Mouse (Mus musculus) brown adipose tissue, adult 24 weeks (tissue): ENCODE results near the gene Gm49630. TPM values are rescaled to one million over a fixed set of nuclear protein-coding genes. Genes with fewer than 3 reads are reported as not detected.
"Not testable (repeated sequence)": the region's sequence is repeated elsewhere in the genome, so short reads cannot be mapped to it uniquely, and the experiment has no call there.

Experiments used
- H3K27ac ChIP-seq: fragments of 200-500 bp; replicated peaks from 2 replicates; pipeline ENCODE4 v1.5.1; 2012; ENCODE audit warnings: low read depth, mild to moderate bottlenecking, low read length
- H3K4me1 ChIP-seq: fragments of 200-500 bp; 2 replicates; pipeline ENCODE4 v1.6.1; 2012; ENCODE audit warnings: low read length, mixed read lengths; ENCODE audit not compliant: control insufficient read depth, insufficient read depth, insufficient read length
- H3K4me3 ChIP-seq: fragments of 200-500 bp; 2 replicates; pipeline ENCODE4 v1.5.1; 2012; ENCODE audit warnings: low read depth, mild to moderate bottlenecking, low read length, moderate library complexity; ENCODE audit not compliant: insufficient read depth
- polyA plus RNA-seq: library from polyadenylated mRNA; stranded (reverse); fragments of >200 nt; gene quantifications from 2 replicates; pipeline ENCODE4 v1.2.4, GENCODE M21; 2012; ENCODE audit not compliant: missing spikeins, insufficient read depth, insufficient read length

The Gm49630 gene
- polyA plus RNA-seq, 1 experiment, result not detected

DNA sequence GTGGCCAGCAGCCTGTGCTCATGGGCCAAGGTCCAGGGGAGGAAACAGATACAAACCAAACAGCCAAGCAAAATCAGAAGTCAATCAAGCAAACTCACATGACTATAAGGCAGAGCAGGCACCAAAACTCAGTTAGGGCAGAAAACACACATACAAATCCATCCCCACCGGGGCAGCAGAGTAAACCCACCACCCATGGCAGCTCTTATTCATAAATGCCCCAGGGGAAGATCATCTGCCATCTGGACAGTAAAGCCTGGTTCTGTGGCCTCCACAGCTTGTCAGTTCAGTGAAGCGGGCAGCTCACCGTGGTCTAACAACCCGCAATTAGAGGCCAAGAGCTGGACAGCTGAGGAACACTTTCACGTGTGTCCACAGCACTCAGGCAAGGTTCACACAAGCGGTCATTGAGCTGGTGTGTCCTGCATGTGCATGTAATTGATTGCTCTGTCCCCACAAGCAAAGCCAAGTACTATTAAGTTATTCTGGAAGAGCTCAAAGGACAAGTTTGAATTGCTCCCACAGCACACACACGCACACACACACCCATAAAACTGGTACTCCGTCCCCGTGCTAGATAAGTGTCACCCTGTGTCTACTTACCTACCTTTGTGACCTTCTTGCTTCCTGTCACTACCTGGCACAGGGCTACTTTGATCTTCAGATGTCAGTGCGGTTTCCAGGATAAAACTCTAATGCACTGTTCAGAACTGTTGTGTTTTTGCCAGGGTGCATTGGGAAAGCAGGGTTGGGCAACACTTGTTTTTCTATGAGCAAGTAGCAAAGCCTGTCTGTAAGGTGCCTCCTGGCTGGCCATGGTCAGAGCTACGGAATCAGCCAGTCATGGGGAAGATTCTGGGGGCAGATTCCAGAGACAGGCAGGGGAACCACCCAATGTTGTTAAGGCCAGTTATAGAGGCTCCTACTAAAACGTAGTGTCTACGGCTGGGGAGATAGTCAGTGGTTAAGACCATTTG is 11.7 kb upstream of the Gm49630 start:
- H3K27ac ChIP-seq, H3K4me1 ChIP-seq, H3K4me3 ChIP-seq: not testable (repeated sequence)

DNA sequence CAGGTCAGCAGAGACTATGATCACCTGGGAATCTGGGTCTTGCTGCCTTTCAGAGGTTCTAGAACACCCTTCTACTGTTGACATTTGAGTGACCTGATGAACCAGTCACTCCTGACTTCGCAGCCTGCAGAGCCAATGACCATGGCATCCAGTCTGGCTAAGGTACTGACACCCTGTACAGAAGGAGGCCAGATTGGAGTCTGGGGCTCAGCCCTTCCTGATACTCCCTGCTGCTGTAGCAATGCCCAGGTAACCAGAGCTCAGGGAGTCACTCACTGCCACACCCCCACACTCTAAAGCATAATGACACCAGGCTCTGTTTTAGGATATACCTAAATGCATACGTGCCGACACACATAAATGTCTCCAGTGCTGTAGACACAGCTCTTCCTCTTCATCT is 10.9 kb upstream of the Gm49630 start:
- H3K4me1 ChIP-seq, H3K27ac ChIP-seq, H3K4me3 ChIP-seq: not testable (repeated sequence)

DNA sequence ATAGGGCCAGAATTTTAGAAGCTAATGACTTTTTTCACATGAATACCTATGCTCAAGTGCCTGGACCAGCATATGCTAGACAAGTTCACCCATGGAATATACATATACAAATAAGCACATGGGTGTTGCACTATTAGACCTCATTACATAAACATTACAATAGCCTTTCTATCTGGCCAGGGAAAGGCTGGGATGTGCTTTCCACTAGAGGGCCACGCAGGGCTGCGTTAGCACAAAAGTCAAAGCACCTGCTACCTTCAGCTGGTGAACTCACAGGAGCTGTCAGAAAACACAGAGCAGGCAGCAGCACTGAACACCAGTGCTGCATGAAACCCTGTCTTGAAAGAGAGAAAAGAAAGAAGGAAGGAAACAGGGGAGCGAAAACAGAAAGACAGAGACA is 6.1 kb upstream of the Gm49630 start:
- H3K27ac ChIP-seq, H3K4me3 ChIP-seq, H3K4me1 ChIP-seq: not testable (repeated sequence)

DNA sequence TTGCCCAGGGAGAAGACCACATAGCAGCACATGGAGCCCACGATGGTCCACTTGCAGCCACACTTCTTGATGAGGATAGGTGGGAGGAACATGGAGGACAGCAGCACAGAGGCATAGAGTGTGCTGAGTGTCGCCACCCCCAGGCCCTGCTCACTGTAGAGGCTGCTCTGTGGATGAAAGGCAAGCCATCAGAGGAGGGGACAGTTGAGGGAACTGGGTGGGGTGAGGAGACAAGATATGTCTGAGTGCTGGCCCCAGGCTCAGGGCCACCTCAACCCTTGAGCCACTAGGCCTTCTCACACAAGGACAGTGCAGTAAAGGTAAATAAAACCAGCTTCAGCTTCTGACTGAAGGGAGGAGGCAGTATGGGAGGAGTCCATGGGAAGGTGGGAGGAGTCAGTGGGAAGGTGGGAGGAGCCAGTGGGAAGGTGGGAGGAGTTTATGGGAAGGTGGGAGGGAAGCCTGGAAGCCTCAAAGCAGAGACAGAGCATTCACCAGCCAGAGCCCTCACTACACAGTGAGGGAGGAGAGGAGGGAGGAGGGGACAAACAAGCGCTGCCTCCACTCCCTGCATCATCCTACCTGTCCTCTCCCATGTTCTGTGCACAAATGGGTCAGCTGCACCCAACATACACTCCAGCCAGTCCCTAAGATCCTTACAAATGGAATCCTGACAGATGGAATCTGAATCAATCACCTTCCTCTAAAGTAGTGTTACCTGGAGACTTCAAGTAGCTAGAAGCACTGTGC is 5.3 kb upstream of the Gm49630 start:
- not testable (repeated sequence) for H3K4me3 ChIP-seq, H3K27ac ChIP-seq, H3K4me1 ChIP-seq

DNA sequence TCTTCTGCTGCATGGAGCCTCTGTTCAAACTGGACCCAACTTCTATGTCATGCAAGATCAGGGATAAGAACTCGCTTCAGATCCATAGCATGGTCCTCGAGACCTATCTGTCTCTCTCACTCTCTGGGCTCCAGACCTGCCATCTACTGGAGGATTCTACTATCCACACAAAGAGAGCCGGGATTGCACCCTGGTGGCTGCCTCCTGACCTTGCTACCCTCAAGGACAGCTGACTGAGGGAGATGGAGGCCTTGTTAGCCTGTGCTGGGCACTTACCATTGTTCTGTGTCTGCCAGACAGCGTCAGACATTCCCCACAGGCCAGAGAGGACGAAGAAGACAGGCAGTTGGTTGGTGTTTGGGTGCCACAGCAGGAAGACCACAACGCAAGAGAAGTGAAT is 2.4 kb downstream of the Gm49630 start:
- not testable (repeated sequence) for H3K4me3 ChIP-seq, H3K27ac ChIP-seq, H3K4me1 ChIP-seq

DNA sequence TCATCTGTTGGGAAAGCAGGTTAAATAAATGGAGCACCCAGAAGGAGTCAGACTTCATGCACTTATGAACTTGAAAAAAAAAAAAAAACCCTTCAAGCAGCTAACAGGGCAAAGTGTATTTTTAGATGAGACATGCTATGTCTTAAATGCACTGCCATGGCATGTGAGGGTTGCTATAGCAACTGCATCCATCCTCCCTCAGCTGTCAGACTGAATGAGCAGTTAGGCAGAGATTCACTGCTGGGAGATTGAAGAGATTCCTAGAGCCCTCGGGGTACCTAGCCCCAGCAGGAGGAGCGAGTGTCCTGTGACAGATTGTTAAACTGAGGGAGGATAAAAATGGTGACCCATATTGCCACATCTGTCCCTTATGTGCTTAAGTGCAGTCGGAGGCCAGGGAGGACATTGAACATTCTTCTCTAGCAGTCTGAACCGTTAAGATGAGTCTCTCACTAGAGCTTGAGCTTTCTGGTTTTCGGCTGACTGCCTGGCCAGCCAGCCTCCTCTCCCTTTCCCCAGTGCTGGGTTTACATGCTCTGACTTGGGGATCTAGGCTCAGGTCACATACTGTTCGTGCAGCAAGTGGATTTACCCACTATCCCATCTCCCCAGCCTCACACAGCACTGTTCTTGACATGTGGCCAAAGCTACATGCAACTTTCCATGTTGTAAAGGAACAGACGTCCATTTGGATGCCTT is 5.0 kb downstream of the Gm49630 start:
- H3K4me3 ChIP-seq, H3K4me1 ChIP-seq, H3K27ac ChIP-seq: not testable (repeated sequence)

DNA sequence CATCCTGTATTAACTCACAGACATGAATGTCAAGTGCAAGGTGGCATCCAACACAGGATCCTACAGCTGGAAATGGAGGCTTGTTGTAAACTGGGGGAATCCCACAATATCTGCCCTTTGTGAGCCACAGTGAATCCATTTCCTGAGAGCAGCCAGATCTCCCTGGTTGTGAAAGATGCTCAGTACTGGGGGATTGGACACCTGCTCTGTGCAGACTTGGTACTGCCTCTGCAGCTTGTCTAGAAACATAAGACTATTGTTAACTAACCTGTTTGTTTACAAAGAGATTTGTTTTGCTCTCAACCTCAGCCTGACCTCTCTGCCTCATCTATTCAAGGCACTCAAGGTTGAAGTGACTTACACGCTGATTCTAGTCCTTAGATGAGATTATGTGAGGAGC is 5.5 kb downstream of the Gm49630 start:
- not testable (repeated sequence) for H3K4me1 ChIP-seq, H3K27ac ChIP-seq, H3K4me3 ChIP-seq

DNA sequence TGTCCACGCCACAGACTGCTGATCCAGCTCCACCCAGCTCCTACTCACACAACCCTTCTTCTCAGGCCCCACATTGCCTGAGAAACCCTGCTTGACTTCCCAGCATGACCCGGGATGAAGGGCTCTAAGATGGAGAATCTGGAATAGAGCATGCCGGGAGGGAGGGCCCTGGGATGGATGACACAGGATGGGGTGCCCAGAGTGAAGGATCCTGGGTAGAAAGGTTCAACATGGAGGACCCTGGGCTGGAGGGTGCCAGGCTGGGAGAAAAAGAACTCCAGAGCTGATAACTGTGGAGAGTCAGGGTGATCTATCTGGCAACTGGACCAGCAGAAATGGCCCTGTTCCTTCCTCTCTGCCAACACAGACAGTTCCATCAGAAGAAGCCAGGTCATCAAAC is 6.2 kb downstream of the Gm49630 start:
- not testable (repeated sequence) for H3K4me3 ChIP-seq, H3K4me1 ChIP-seq

DNA sequence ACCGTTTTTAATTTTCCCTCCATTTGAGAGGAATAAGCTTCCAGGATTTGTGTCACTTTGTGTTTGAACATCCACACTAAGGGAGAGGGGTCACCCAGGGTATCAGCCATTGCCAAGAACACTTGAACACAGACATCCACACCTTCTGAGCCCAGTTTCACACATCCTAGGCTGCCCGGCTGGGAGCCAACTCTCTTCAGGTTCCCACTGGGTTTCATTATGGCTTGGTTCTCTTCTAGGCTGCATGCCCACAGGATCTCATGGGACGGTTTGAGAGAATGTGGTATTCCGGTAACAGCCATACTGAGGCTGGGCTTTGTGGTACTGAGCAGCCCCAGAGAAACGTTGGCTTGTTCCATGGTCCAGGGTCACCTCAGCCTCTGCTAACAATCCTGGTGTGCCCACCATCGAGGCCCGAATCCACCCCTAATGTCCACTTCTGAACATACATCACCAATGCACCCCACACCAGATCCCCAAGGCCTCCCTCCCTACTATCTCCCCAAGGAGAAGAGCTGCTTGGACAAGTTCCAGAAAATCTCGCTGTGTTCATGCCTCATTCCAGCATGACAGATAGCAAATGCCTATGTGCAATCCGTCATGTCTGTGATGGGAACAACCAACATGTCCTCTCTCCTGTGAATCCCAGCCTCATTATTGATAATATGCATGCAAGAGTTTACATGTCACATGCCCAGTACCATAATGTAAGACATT is 10.9 kb downstream of the Gm49630 start:
- not testable (repeated sequence) for H3K4me1 ChIP-seq, H3K27ac ChIP-seq, H3K4me3 ChIP-seq

More for the DNA sequence above, 6.2 kb downstream of the Gm49630 start:
- not testable (repeated sequence) for H3K27ac ChIP-seq

DNA sequence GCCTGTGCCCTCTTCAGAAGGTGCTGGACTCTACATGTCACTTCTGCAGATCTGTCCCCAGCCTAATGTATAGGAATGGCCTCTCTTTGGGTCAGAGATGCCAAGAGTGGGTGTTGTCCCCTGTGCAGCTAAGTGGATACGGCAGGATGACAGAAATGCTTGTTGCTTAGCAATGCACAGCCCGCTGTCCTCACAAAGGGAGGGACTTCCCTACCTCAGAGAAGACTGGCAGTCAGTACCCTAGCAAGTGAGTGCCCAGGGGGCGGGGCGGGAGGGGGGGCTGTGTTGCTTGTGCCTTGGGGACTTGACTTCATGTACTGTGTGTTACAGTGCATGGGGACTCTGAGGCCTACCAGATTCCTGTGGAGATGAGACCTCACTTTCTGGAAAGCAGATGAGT is 12.0 kb downstream of the Gm49630 start:
- H3K4me1 ChIP-seq, H3K27ac ChIP-seq, H3K4me3 ChIP-seq: not testable (repeated sequence)

DNA sequence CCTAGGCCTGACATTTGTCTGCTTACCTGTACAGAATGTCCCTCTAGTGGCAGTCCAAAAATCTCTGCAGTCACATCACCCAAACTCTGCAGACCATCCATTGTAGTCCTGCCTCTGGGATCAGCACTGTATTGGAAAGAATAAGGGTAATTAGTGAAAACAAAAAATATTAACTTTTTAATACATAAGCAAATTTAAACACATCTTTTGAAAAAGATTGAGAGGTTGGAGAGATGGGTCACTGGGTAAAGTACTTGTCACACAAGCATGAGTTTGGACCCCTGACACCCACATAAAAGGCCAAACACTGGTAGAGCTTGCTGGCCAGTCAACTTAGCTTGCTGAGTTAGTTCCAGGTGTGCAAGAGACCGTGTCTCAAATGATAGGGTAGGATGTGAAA is 19.2 kb downstream of the Gm49630 start, which contains the start of gene Ttll2:
Ttll2 (minus strand) TSS at position 101 of the 400 bp plus-strand sequence.
- H3K4me1 ChIP-seq, H3K27ac ChIP-seq, H3K4me3 ChIP-seq: not testable (repeated sequence)

DNA sequence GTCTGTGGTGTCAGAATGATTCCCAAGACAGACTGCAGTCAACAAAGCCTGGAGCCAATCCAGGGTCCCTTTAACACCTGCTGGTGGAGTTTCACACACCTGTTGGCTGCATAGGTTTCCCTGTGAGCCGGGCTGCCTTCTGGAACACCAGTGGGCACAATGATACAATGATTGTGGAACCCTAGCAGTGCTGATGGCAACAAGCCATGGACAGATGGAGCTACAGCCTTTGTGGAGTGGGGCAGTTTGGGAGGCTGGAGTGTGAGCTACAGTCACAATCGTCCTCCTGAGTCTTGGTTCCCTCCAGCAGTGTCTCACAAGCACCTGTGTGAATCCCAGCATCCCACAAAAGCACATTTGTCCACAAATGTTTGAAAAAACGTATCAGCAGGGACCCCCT is 23.0 kb downstream of the Gm49630 start:
- H3K4me3 ChIP-seq, H3K4me1 ChIP-seq, H3K27ac ChIP-seq: not testable (repeated sequence)

DNA sequence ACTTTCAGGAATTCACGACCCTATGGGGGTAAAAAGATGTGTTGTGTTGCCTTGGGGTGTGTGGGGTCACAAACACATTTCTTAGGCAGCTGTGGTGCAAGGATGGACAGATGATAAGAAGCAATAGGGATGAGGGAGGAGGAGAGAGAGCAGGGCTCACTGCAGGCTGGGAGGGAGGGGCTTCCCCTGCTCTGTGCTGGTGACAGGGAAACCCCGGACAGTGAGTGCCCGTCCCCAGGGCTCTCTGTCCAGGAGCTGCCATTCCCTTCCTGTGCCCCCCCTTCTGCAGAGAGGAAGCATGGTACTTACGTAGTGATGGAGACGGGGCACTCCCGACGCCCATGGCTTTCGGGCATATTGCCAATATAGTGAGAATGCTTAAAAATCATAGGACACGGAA is 34.4 kb downstream of the Gm49630 start:
- not testable (repeated sequence) for H3K4me1 ChIP-seq, H3K27ac ChIP-seq, H3K4me3 ChIP-seq

DNA sequence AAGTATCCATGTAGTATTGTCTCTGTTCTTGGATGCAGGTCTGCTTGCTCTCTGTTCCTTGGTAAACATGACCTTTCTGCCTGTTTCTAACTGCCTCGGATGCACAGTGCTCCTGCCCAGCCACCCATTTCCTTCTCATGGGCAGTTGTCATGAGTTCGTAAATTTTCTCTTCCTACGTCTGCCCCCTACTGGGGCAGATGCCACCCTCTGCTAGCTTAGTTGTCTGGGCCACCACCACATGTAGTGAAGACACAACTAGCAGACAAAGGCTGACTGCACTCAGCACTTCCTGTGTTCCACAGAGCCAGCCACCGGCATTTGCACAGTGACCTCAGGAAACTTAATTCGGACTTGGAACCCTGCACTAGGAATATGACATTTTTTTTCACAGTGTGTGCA is 39.0 kb downstream of the Gm49630 start:
- not testable (repeated sequence) for H3K4me1 ChIP-seq, H3K4me3 ChIP-seq, H3K27ac ChIP-seq

DNA sequence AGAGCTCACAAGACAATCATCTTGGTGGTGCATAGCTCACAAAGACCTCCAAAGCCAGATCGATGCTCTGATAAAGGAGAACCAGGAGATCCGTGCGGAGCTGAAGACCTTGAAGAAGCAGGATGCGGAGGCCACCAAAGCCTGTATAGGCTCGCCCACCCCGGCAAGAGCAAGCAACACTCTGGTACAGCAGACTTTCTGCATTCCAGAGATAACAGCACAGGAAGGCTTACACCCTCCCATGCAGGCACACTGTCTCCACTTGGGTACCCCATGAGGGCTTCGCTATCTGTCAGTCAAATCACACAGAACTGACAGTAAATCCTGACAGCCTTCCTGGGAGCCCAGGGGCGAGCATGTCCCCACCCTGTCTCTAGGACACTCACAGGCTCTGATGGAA is 45.4 kb downstream of the Gm49630 start:
- H3K27ac ChIP-seq, H3K4me3 ChIP-seq, H3K4me1 ChIP-seq: not testable (repeated sequence)
